Mouse (Mus musculus): ENCODE results near the gene Lst1. TPM values are rescaled to one million over a fixed set of nuclear protein-coding genes. Genes with fewer than 3 reads are reported as not detected.

The Lst1 gene
- polyA plus RNA-seq, 1 experiment from 2014 or later = 29.0 TPM

GRCm38 (mm10) chr17:35194844-35195630 lies 6.8 kb upstream of the Lst1 start:
- Histone ChIP-seq H3K9me3 (replicated peaks) (no peaks in the 10 kb centered on the region), H3K36me3 (no peaks in the 10 kb centered on the region), H3K4me2 (peak overlapping the region; percentile 80), H3K4me1 (replicated peaks) (peaks cover 34% of the 10 kb centered on the region), H3K9ac (peak overlapping the region; percentile 62), H3K4me3 (replicated peaks) (peak overlapping the region; percentile 57), H3K27ac (no peak overlapping the region), H3K27me3 (peaks cover 51% of the 10 kb centered on the region)
- ATAC-seq (ENCODE audit: low read depth) (0 out of 2 replicates have a peak, but pooled peaks have one; percentile 17), DNase-seq (no peak)
- 35% methylated on average over 19 of the region's 19 CpGs for WGBS (ENCODE audit: insufficient replicate concordance)

- DNase-seq (no peak), ATAC-seq (ENCODE audit: low read depth) (0 out of 2 replicates have a peak, but pooled peaks have one; percentile 10)
- Histone ChIP-seq H3K4me1 (replicated peaks) (peaks cover 42% of the 10 kb centered on the region), H3K27me3 (peaks cover 42% of the 10 kb centered on the region), H3K27ac (no peak within 1 kb of the TSS), H3K36me3 (no peaks in the 10 kb centered on the region), H3K4me2 (peak within 1 kb of the TSS; percentile 80), H3K9ac (peak within 1 kb of the TSS; percentile 62), H3K4me3 (replicated peaks) (peak within 1 kb of the TSS; percentile 57), H3K9me3 (replicated peaks) (no peaks in the 10 kb centered on the region)
- WGBS (ENCODE audit: insufficient replicate concordance) = 50% methylated on average over 28 of the region's 28 CpGs
Observed at GRCm38 (mm10) chr17:35193881-35194843, 5.9 kb upstream of the Lst1 start, which contains the start of gene Ltb. TSS of gene Ltb (plus strand) at chr17:35194439.

DNA sequence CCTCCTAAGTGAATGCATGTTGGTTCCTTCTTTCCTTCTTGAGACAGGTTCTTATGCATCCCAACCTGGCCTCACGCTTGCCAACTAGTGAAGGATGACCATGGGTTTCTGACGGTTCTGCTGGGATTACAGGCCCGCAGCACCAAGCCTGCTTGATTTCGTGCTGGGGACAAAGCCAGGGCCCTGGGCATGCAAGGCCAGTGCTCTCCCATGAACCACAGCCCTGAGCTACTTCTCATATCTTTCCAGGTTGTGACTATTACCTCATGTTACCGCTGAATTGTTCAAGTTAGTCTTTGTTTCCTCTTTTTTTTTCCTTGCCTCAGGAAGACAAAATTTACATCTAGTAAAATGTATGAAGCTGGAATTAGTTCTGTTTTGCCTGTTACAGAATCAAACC lies 4.7 kb upstream of the Lst1 start:
- H3K4me3 ChIP-seq (replicated peaks) = no peak overlapping the region
- H3K9ac ChIP-seq = no peak overlapping the region
- WGBS (ENCODE audit: insufficient replicate concordance) = 49% methylated on average over 5 of the region's 5 CpGs
- 0 out of 2 replicates have a peak overlapping the region, but pooled peaks have one; percentile 0 for H3K27ac ChIP-seq
- no peak overlapping the region for H3K4me2 ChIP-seq
- no peaks in the 10 kb centered on the region for H3K9me3 ChIP-seq (replicated peaks)
- DNase-seq = no peak
- no peaks in the 10 kb centered on the region for H3K36me3 ChIP-seq
- peaks cover 35% of the 10 kb centered on the region for H3K27me3 ChIP-seq
- H3K4me1 ChIP-seq (replicated peaks) = peaks cover 45% of the 10 kb centered on the region
- no peak for ATAC-seq (ENCODE audit: low read depth)

- DNase-seq (no peak), ATAC-seq (ENCODE audit: low read depth) (no peak)
- 53% methylated on average over 2 of the region's 2 CpGs for WGBS (ENCODE audit: insufficient replicate concordance)
- Histone ChIP-seq H3K9me3 (replicated peaks) (no peaks in the 10 kb centered on the region), H3K27me3 (peaks cover 31% of the 10 kb centered on the region), H3K4me1 (replicated peaks) (peaks cover 46% of the 10 kb centered on the region), H3K4me2 (no peak overlapping the region), H3K9ac (no peak overlapping the region), H3K27ac (no peak overlapping the region), H3K4me3 (replicated peaks) (no peak overlapping the region), H3K36me3 (no peaks in the 10 kb centered on the region)
Observed at GRCm38 (mm10) chr17:35191723-35192122, 3.5 kb upstream of the Lst1 start.

DNA sequence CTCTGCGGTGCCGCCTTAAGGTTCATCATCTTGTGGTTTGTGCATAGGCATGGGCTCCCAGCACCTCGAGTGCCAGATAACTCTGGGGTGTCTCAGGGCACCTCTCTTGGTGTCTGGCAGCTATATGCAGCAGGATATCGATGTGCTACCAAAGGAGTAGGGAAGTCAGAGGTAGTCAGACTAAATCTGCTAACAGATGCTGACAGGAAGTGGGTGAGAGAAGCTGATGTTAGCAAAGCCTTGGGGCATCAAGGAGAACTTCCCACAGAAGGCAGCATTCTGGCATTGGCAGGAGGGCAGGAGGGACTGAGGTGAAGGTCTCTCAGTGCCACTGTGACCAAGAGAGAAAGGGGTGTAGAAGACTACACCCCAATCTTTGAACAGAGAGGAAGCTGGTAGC lies 1.9 kb upstream of the Lst1 start:
- H3K4me1 ChIP-seq (replicated peaks) = peaks cover 44% of the 10 kb centered on the region
- no peak for ATAC-seq (ENCODE audit: low read depth)
- H3K4me3 ChIP-seq (replicated peaks) = no peak overlapping the region
- H3K9ac ChIP-seq = no peak overlapping the region
- peaks cover 14% of the 10 kb centered on the region for H3K27me3 ChIP-seq
- H3K36me3 ChIP-seq = no peaks in the 10 kb centered on the region
- WGBS (ENCODE audit: insufficient replicate concordance) = 11% methylated on average over 4 of the region's 4 CpGs
- no peaks in the 10 kb centered on the region for H3K9me3 ChIP-seq (replicated peaks)
- no peak for DNase-seq
- peak overlapping the region; percentile 76; the same call in 1 of the 2 replicates for H3K27ac ChIP-seq
- 0 out of 2 replicates have a peak overlapping the region, but pooled peaks have one; percentile 28 for H3K4me2 ChIP-seq

DNA sequence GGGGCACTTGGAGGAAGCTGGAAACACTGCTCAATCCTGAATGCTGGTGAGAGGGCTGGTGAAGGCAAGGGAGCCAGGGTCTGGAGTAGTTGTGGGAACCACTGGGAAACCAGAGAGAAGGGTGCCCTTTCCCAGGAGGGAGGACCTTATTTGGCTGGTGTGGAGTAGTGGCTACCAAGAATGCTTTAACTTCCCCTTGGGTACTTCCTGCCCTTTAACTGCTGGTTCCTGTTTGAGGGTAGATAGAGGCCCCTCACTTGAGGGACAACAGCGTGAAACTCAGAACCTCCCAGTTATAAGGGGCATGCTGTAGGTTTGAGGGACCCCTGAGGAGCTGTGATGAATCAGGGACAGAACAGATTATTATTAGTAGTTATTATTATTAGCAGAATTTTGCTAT lies 947 bp upstream of the Lst1 start:
- Histone ChIP-seq H3K27me3 (peaks cover 5% of the 10 kb centered on the region), H3K9ac (no peak overlapping the region), H3K9me3 (replicated peaks) (no peaks in the 10 kb centered on the region), H3K4me2 (0 out of 2 replicates have a peak overlapping the region, but pooled peaks have one; percentile 28), H3K36me3 (no peaks in the 10 kb centered on the region), H3K27ac (peak overlapping the region; percentile 76), H3K4me3 (replicated peaks) (no peak overlapping the region), H3K4me1 (replicated peaks) (peaks cover 38% of the 10 kb centered on the region)
- WGBS (ENCODE audit: insufficient replicate concordance) = 6% methylated on average over 1 of the region's 1 CpGs
- DNase-seq (no peak), ATAC-seq (ENCODE audit: low read depth) (no peak)

- DNase-seq = no peak
- H3K36me3 ChIP-seq = no peaks in the 10 kb centered on the region
- no peaks in the 10 kb centered on the region for H3K9me3 ChIP-seq (replicated peaks)
- peak overlapping the region; percentile 73 for H3K27ac ChIP-seq
- H3K9ac ChIP-seq = no peak overlapping the region
- H3K27me3 ChIP-seq = no peaks in the 10 kb centered on the region
- no peak for ATAC-seq (ENCODE audit: low read depth)
- H3K4me1 ChIP-seq (replicated peaks) = peaks cover 33% of the 10 kb centered on the region
- H3K4me2 ChIP-seq = peak overlapping the region; percentile 11
- 52% methylated on average over 4 of the region's 4 CpGs for WGBS (ENCODE audit: insufficient replicate concordance)
- peak overlapping the region; percentile 19 for H3K4me3 ChIP-seq (replicated peaks)
Observed at GRCm38 (mm10) chr17:35187345-35187744, 894 bp downstream of the Lst1 start.

GRCm38 (mm10) chr17:35186681-35187080 lies 1.6 kb downstream of the Lst1 start:
- Histone ChIP-seq H3K9me3 (replicated peaks) (no peaks in the 10 kb centered on the region), H3K27ac (peak overlapping the region; percentile 58), H3K36me3 (no peaks in the 10 kb centered on the region), H3K4me2 (peak overlapping the region; percentile 67), H3K9ac (0 out of 2 replicates have a peak overlapping the region, but pooled peaks have one; percentile 53), H3K4me1 (replicated peaks) (peaks cover 33% of the 10 kb centered on the region), H3K4me3 (replicated peaks) (peak overlapping the region; percentile 55), H3K27me3 (no peaks in the 10 kb centered on the region)
- ATAC-seq (ENCODE audit: low read depth) (no peak), DNase-seq (no peak)
- WGBS (ENCODE audit: insufficient replicate concordance) = 3% methylated on average over 4 of the region's 4 CpGs

DNA sequence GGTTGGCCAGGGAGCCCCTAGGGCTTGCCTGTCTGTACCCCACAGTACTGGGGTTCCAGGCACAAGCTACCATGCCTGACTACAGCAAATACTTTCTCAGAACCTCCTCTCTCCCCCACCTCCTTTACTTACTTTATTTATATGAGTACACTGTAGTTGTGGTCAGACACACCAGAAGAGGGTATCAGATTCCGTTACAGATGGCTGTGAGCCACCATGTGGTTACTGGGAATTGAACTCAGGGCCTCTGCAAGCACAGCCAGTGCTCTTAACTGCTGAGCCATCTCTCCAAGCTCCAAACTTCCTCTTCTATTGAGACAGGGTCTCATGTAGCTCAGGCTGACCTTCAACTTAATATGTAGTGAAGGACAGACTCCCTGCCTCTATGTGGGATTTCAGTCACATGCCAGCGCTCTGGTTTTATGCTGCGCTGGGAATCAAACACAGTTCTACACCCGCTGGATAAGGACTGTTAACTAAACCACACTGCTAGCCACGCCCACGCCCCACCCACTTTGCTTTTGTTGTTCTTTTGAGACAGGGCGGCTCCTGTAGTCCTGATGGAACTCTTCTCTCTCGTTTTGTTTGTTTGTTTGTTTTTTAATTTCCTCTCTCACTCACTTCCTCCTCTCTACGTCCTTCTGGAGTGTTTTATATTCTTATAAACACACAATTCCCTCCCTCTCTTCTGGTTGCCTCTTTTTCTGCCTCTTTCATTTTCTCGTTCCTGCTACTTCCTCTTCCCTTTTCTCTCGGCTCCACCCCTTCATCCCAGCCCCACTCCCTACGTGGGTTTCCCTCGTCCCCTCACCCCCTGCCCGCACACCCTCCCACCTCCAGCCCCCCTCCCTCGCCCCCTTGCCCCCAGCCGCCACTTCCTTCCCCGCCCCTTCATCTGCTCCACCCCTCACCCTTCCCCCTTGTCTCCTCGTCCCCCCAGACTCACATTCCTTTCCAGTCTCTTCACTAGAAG lies 2.3 kb downstream of the Lst1 start:
- Histone ChIP-seq H3K27me3 (no peaks in the 10 kb centered on the region), H3K4me1 (replicated peaks) (peaks cover 33% of the 10 kb centered on the region), H3K4me2 (peak overlapping the region; percentile 67), H3K9me3 (replicated peaks) (no peaks in the 10 kb centered on the region), H3K27ac (peak overlapping the region; percentile 58), H3K4me3 (replicated peaks) (peak overlapping the region; percentile 55), H3K9ac (peak overlapping the region; percentile 53; the same call in 1 of the 2 replicates), H3K36me3 (no peaks in the 10 kb centered on the region)
- WGBS (ENCODE audit: insufficient replicate concordance) = under 1% methylated on average over 17 of the region's 18 CpGs
- ATAC-seq (ENCODE audit: low read depth) (peak; percentile 59), DNase-seq (peak; percentile 77)

DNA sequence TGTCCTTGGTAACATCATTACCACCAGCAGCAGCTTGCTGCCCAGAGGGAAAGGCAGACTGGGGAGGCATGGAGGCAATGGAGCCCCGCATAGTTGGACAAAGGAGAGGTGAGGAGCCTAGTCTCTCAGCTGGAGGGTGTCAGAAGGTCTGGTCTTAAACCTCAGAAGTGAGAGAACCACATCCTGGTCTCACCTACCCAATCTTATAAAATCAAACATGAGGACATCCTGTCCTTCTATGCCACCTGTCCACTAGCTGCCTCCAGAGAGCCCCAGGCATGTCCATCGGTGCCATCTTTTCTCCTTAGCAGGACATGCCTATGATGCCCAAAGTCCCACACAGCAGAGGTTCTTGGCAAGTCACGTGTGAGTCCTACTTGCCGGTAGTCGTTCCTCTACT lies 8.1 kb downstream of the Lst1 start:
- WGBS (ENCODE audit: insufficient replicate concordance) = 72% methylated on average over 5 of the region's 5 CpGs
- no peak overlapping the region for H3K4me2 ChIP-seq
- H3K27ac ChIP-seq = no peak overlapping the region
- no peak for ATAC-seq (ENCODE audit: low read depth)
- H3K9me3 ChIP-seq (replicated peaks) = no peaks in the 10 kb centered on the region
- H3K36me3 ChIP-seq = no peaks in the 10 kb centered on the region
- no peak for DNase-seq
- no peak overlapping the region for H3K4me3 ChIP-seq (replicated peaks)
- H3K9ac ChIP-seq = no peak overlapping the region
- H3K27me3 ChIP-seq = no peaks in the 10 kb centered on the region
- H3K4me1 ChIP-seq (replicated peaks) = peaks cover 2% of the 10 kb centered on the region; the same call in 1 of the 2 replicates
